Mouse (Mus musculus): ENCODE data around the gene Pde3b. TPM values are rescaled to one million over a fixed set of nuclear protein-coding genes. Genes with fewer than 3 reads are reported as not detected.

Gene Pde3b
- polyA plus RNA-seq, 1 experiment from 2014 or later = 2.3 TPM

- 69% methylated on average over 3 of the region's 3 CpGs for WGBS
- TF ChIP-seq CTCF (IDR thresholded peaks at IDR 0.05; ENCODE audit: low read depth) = no peak
- no peak for TF ChIP-seq EP300 (optimal IDR thresholded peaks at IDR 0.05)
- ATAC-seq (ENCODE audit: low FRiP score, low TSS enrichment) = no peak
Observed at GRCm38 (mm10) chr7:114466358-114466757, 51.3 kb downstream of the Pde3b start.

DNA sequence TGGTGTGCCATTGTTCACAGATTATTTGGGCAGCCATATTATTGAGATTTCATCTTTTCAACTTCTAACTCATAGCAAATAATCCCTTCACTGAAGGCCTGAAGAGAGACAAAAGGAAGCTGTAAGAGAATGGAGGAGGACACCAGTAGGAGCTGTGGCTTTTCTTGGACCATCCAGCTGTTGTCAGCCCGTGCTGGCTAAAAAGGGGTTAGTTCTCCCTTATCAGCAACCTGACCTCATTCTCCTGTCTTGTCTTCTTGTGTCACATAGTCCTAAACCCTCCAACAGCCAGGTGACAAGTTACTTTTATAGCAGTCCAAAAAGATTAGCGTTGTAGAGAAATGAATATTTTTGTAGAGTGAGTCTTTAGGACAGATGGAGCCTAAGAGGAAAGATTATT is 57.4 kb downstream of the Pde3b start:
- ATAC-seq (ENCODE audit: low FRiP score, low TSS enrichment) (no peak), DNase-seq (ENCODE audit: low spot score) (no peak)
- 59% methylated on average over 2 of the region's 2 CpGs for WGBS
- Histone ChIP-seq H3K27me3 (ENCODE audit: control insufficient read depth, insufficient read depth, low read length) (no peaks in the 10 kb centered on the region), H3K9me3 (ENCODE audit: control insufficient read depth, low read length) (no peaks in the 10 kb centered on the region), H3K9ac (ENCODE audit: low read length) (no peak overlapping the region), H3K4me1 (replicated peaks; ENCODE audit: control insufficient read depth, insufficient read depth) (no peaks in the 10 kb centered on the region), H3K4me2 (replicated peaks; ENCODE audit: low read depth) (no peak overlapping the region), H3K27ac (replicated peaks) (no peak overlapping the region), H3K4me3 (ENCODE audit: low read depth, low read length) (no peak overlapping the region), H3K36me3 (ENCODE audit: control insufficient read depth, insufficient read depth, low read length) (no peaks in the 10 kb centered on the region)
- TF ChIP-seq CTCF (IDR thresholded peaks at IDR 0.05; ENCODE audit: low read depth) = no peak
- TF ChIP-seq EP300 (optimal IDR thresholded peaks at IDR 0.05) = no peak

More at GRCm38 (mm10) chr7:114466358-114466757, 51.3 kb downstream of the Pde3b start:
- Histone ChIP-seq H3K27ac (replicated peaks) (no peak overlapping the region), H3K4me3 (ENCODE audit: low read depth, low read length) (no peak overlapping the region), H3K4me2 (replicated peaks; ENCODE audit: low read depth) (no peak overlapping the region), H3K9ac (ENCODE audit: low read length) (no peak overlapping the region), H3K4me1 (replicated peaks; ENCODE audit: control insufficient read depth, insufficient read depth) (no peaks in the 10 kb centered on the region), H3K36me3 (ENCODE audit: control insufficient read depth, insufficient read depth, low read length) (no peaks in the 10 kb centered on the region), H3K27me3 (ENCODE audit: control insufficient read depth, insufficient read depth, low read length) (no peaks in the 10 kb centered on the region), H3K9me3 (ENCODE audit: control insufficient read depth, low read length) (no peaks in the 10 kb centered on the region)
- DNase-seq (ENCODE audit: low spot score) = no peak

- no peak overlapping the region for H3K9ac ChIP-seq (ENCODE audit: low read length)
- no peaks in the 10 kb centered on the region for H3K4me1 ChIP-seq (replicated peaks; ENCODE audit: control insufficient read depth, insufficient read depth)
- DNase-seq (ENCODE audit: low spot score) (no peak), ATAC-seq (ENCODE audit: low FRiP score, low TSS enrichment) (no peak)
- no peak overlapping the region for H3K4me2 ChIP-seq (replicated peaks; ENCODE audit: low read depth)
- TF ChIP-seq CTCF (IDR thresholded peaks at IDR 0.05; ENCODE audit: low read depth) (no peak), EP300 (optimal IDR thresholded peaks at IDR 0.05) (no peak)
- WGBS = 70% methylated on average over 1 of the region's 1 CpGs
- no peaks in the 10 kb centered on the region for H3K27me3 ChIP-seq (ENCODE audit: control insufficient read depth, insufficient read depth, low read length)
- H3K36me3 ChIP-seq (ENCODE audit: control insufficient read depth, insufficient read depth, low read length) = no peaks in the 10 kb centered on the region
- no peaks in the 10 kb centered on the region for H3K9me3 ChIP-seq (ENCODE audit: control insufficient read depth, low read length)
- H3K4me3 ChIP-seq (ENCODE audit: low read depth, low read length) = no peak overlapping the region
- no peak overlapping the region for H3K27ac ChIP-seq (replicated peaks)
Observed at GRCm38 (mm10) chr7:114474889-114475288, 59.8 kb downstream of the Pde3b start.

- no peaks in the 10 kb centered on the region for H3K4me1 ChIP-seq (replicated peaks; ENCODE audit: control insufficient read depth, insufficient read depth)
- no peak overlapping the region for H3K27ac ChIP-seq (replicated peaks)
- no peak overlapping the region for H3K4me3 ChIP-seq (ENCODE audit: low read depth, low read length)
- H3K9ac ChIP-seq (ENCODE audit: low read length) = no peak overlapping the region
- TF ChIP-seq EP300 (optimal IDR thresholded peaks at IDR 0.05) (no peak), CTCF (IDR thresholded peaks at IDR 0.05; ENCODE audit: low read depth) (no peak)
- 65% methylated on average over 2 of the region's 2 CpGs for WGBS
- H3K36me3 ChIP-seq (ENCODE audit: control insufficient read depth, insufficient read depth, low read length) = no peaks in the 10 kb centered on the region
- H3K27me3 ChIP-seq (ENCODE audit: control insufficient read depth, insufficient read depth, low read length) = no peaks in the 10 kb centered on the region
- H3K9me3 ChIP-seq (ENCODE audit: control insufficient read depth, low read length) = no peaks in the 10 kb centered on the region
- DNase-seq (ENCODE audit: low spot score) (no peak), ATAC-seq (ENCODE audit: low FRiP score, low TSS enrichment) (no peak)
- H3K4me2 ChIP-seq (replicated peaks; ENCODE audit: low read depth) = no peak overlapping the region
Observed at GRCm38 (mm10) chr7:114477884-114478283, 62.8 kb downstream of the Pde3b start.

GRCm38 (mm10) chr7:114478901-114479300 is 63.8 kb downstream of the Pde3b start:
- Histone ChIP-seq H3K9me3 (ENCODE audit: control insufficient read depth, low read length) (no peaks in the 10 kb centered on the region), H3K4me1 (replicated peaks; ENCODE audit: control insufficient read depth, insufficient read depth) (no peaks in the 10 kb centered on the region), H3K27me3 (ENCODE audit: control insufficient read depth, insufficient read depth, low read length) (no peaks in the 10 kb centered on the region), H3K9ac (ENCODE audit: low read length) (no peak overlapping the region), H3K27ac (replicated peaks) (no peak overlapping the region), H3K36me3 (ENCODE audit: control insufficient read depth, insufficient read depth, low read length) (no peaks in the 10 kb centered on the region), H3K4me2 (replicated peaks; ENCODE audit: low read depth) (no peak overlapping the region), H3K4me3 (ENCODE audit: low read depth, low read length) (no peak overlapping the region)
- no peak for DNase-seq (ENCODE audit: low spot score)
- no peak for ATAC-seq (ENCODE audit: low FRiP score, low TSS enrichment)
- TF ChIP-seq EP300 (optimal IDR thresholded peaks at IDR 0.05) = no peak
- TF ChIP-seq CTCF (IDR thresholded peaks at IDR 0.05; ENCODE audit: low read depth) = no peak
- WGBS = 63% methylated on average over 5 of the region's 5 CpGs

DNA sequence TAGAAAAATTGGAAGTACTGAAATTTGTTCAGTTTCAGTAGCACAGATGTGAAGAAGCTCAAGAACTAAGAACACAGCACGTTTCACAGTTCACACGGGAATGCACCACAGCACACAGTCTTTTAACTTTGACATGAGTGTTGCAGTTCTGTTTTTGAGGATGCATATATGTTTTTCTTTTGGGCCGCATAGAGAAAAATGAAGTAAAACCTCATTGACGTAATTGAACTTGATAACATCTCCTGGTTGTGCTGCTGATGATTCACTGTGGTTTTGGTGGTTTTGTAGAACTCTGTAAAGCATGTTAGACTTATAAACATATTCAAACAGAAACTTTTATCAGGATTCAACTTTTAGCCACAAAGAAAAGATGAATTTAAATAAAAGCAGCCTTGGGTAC is 64.7 kb downstream of the Pde3b start:
- 77% methylated on average over 4 of the region's 4 CpGs for WGBS
- H3K27ac ChIP-seq (replicated peaks) = no peak overlapping the region
- DNase-seq (ENCODE audit: low spot score) (no peak), ATAC-seq (ENCODE audit: low FRiP score, low TSS enrichment) (no peak)
- no peak overlapping the region for H3K4me2 ChIP-seq (replicated peaks; ENCODE audit: low read depth)
- no peak for TF ChIP-seq CTCF (IDR thresholded peaks at IDR 0.05; ENCODE audit: low read depth)
- no peak for TF ChIP-seq EP300 (optimal IDR thresholded peaks at IDR 0.05)
- H3K9ac ChIP-seq (ENCODE audit: low read length) = no peak overlapping the region
- no peaks in the 10 kb centered on the region for H3K9me3 ChIP-seq (ENCODE audit: control insufficient read depth, low read length)
- no peaks in the 10 kb centered on the region for H3K36me3 ChIP-seq (ENCODE audit: control insufficient read depth, insufficient read depth, low read length)
- no peak overlapping the region for H3K4me3 ChIP-seq (ENCODE audit: low read depth, low read length)
- H3K4me1 ChIP-seq (replicated peaks; ENCODE audit: control insufficient read depth, insufficient read depth) = no peaks in the 10 kb centered on the region
- H3K27me3 ChIP-seq (ENCODE audit: control insufficient read depth, insufficient read depth, low read length) = no peaks in the 10 kb centered on the region
